Mouse (Mus musculus): ENCODE measurements around the gene Elf2.

- no peak for TF ChIP-seq TCF12 (IDR thresholded peaks at IDR 0.05; ENCODE audit: insufficient read depth, poor library complexity, severe bottlenecking)
- no peak for TF ChIP-seq POLR2A (IDR thresholded peaks at IDR 0.05; ENCODE audit: insufficient read length, low read depth)
- no peak for TF ChIP-seq E2F4 (IDR thresholded peaks at IDR 0.05; ENCODE audit: insufficient read depth)
- no peak for TF ChIP-seq CEBPB (IDR thresholded peaks at IDR 0.05; ENCODE audit: insufficient read depth, poor library complexity, severe bottlenecking)
- TF ChIP-seq SRF (IDR thresholded peaks at IDR 0.05; ENCODE audit: control insufficient read depth, insufficient read length, low read depth), result no peak
- no peak for TF ChIP-seq TCF3 (IDR thresholded peaks at IDR 0.05; ENCODE audit: insufficient read length, low read depth)
- TF ChIP-seq POLR2AphosphoS2 (IDR thresholded peaks at IDR 0.05; ENCODE audit: insufficient read length, low read depth), result no peak
- no peak for TF ChIP-seq MAX (IDR thresholded peaks at IDR 0.05; ENCODE audit: low read depth)
Observed at GRCm38 (mm10) chr3:51383409-51383808, 42.9 kb upstream of the Elf2 start.
